19 mouse cellular contexts compared by ENCODE assay signal in the genomic region with DNA sequence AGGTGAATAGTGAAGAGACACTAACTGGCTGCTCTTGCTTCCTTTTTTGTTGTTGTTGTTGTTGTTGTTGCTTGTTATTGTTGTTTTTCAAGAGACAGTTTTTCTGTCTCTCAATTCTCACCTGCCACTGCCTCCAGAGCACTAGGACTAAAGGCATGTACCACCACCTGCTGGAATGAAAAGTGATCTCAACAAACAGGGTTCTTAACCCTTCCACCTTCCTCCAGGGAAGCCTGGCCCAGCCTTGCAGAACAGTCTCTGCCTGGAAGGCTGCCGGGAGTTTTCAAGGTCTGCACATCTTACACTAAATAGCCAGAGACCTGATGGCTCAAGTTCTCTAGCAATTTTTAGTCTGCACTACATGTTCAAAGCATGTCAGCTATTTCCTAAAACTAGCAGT.
A peak's percentile ranks its signal among the peaks of the same experiment; 100 is the strongest.
DNase-seq lines count a peak whose midpoint lies in the region; ATAC-seq and TF ChIP-seq lines count a peak whose summit lies in the region.
"Had no signal": no experiment of that assay in that cellular context is flagged by ENCODE, and none has a peak within 500 bp of the region (broad histone marks: within the 10 kb centered on the region; RNA-seq: fewer than 3 reads in every experiment).

No protein-coding gene starts in this region.

- no peaks in the 10 kb centered on the region for H3K27me3 ChIP-seq in kidney, embryonic 15.5 days
- no peaks in the 10 kb centered on the region for H3K27me3 ChIP-seq in liver, postnatal 0 days (ENCODE audit: insufficient read depth, low read length)
- H3K27me3 ChIP-seq in liver, embryonic 12.5 days (replicated peaks) = no peaks in the 10 kb centered on the region
- no peaks in the 10 kb centered on the region for H3K27me3 ChIP-seq in CH12.LX (replicated peaks)
- H3K27me3 ChIP-seq: midbrain, embryonic 12.5 days; neural tube, embryonic 15.5 days had no signal

- dilution Hi-C loops in CH12.LX (cut with MboI; ENCODE audit: extremely low pct_ligation_motif_present, extremely low pct_unique_long_range_greater_than_20kb, low sequenced_read_pairs) = no loop called here

- no peak overlapping the region for H3K4me3 ChIP-seq in kidney, embryonic 15.5 days (replicated peaks)
- H3K4me3 ChIP-seq in liver, postnatal 0 days (ENCODE audit: low read depth, low read length) = no peak overlapping the region
- H3K4me3 ChIP-seq in liver, embryonic 12.5 days = no peak overlapping the region
- H3K4me3 ChIP-seq in CH12.LX (replicated peaks in 1 of 3; ENCODE audit: low read depth in 2 of 3, low read length in 2 of 3, poor library complexity in 1 of 3) = no peak overlapping the region
- H3K4me3 ChIP-seq: heart, embryonic 10.5 days; midbrain, embryonic 12.5 days; myocyte; neural tube, embryonic 15.5 days had no signal

- no peak overlapping the region for H3K4me2 ChIP-seq in kidney, embryonic 15.5 days
- no peak overlapping the region for H3K4me2 ChIP-seq in liver, postnatal 0 days (ENCODE audit: low read depth, low read length)
- H3K4me2 ChIP-seq in liver, embryonic 12.5 days = no peak overlapping the region
- H3K4me2 ChIP-seq in CH12.LX (ENCODE audit: insufficient read depth, low read depth, poor library complexity, severe bottlenecking) = no peak overlapping the region
- H3K4me2 ChIP-seq: hindbrain, embryonic 14.5 days; liver, embryonic 11.5 days; midbrain, embryonic 12.5 days; neural tube, embryonic 15.5 days had no signal

- no peaks in the 10 kb centered on the region for H3K36me3 ChIP-seq in kidney, embryonic 15.5 days
- no peaks in the 10 kb centered on the region for H3K36me3 ChIP-seq in liver, postnatal 0 days (replicated peaks; ENCODE audit: insufficient read depth, low read length)
- H3K36me3 ChIP-seq in liver, embryonic 12.5 days = no peaks in the 10 kb centered on the region
- no peaks in the 10 kb centered on the region for H3K36me3 ChIP-seq in CH12.LX (replicated peaks in 1 of 2; ENCODE audit: control insufficient read depth in 1 of 2, insufficient read depth in 1 of 2, low read length in 1 of 2)
- H3K36me3 ChIP-seq: heart, embryonic 10.5 days; midbrain, embryonic 12.5 days; neural tube, embryonic 15.5 days had no signal

- H3K9ac ChIP-seq in kidney, embryonic 15.5 days = no peak overlapping the region
- no peak overlapping the region for H3K9ac ChIP-seq in liver, postnatal 0 days (replicated peaks)
- no peak overlapping the region for H3K9ac ChIP-seq in liver, embryonic 12.5 days
- H3K9ac ChIP-seq in CH12.LX (ENCODE audit: insufficient read depth, low read depth) = no peak overlapping the region
- H3K9ac ChIP-seq: hindbrain, embryonic 14.5 days; midbrain, embryonic 12.5 days; neural tube, embryonic 15.5 days had no signal

- H3K79me2 ChIP-seq in CH12.LX (replicated peaks; ENCODE audit: control insufficient read depth, extremely low read depth, insufficient read depth, poor library complexity, severe bottlenecking) = no peaks in the 10 kb centered on the region

- peak; percentile 21; the same call in 1 of the 2 replicates for TF ChIP-seq CTCF in liver, postnatal 0 days (IDR thresholded peaks at IDR 0.05; ENCODE audit: low read depth)
- TF ChIP-seq CTCF in CH12.LX (conservative IDR thresholded peaks at IDR 0.05 in 1 of 2, IDR thresholded peaks at IDR 0.05 in 1 of 2; ENCODE audit: low read depth in 2 of 2, low read length in 2 of 2) = peak in 1 of 2 experiments; percentile 23; a peak in 1 of 4 replicates

- peak; percentile 11 for DNase-seq in kidney, adult 11 months
- DNase-seq in liver, postnatal 0 days = no peak
- DNase-seq in CH12.LX (ENCODE audit: extremely low read depth) = no peak
- DNase-seq in adrenal gland, postnatal 14 days = peak; percentile 43
- no peak for DNase-seq in B cell, adult 2 months
- DNase-seq: cerebellum, postnatal 10 days; gastrocnemius, postnatal 14 days; retina, postnatal 1 day; right cerebral cortex, postnatal 4 days; thymus, postnatal 36 days had no signal

- 45% methylated on average over 1 of the region's 1 CpGs for WGBS in kidney, embryonic 15.5 days
- WGBS in liver, postnatal 0 days (ENCODE audit: insufficient replicate concordance) = 59% methylated on average over 1 of the region's 1 CpGs
- WGBS in liver, embryonic 12.5 days (ENCODE audit: insufficient replicate concordance) = 42% methylated on average over 1 of the region's 1 CpGs

- H3K27ac ChIP-seq in kidney, embryonic 15.5 days = no peak overlapping the region
- no peak overlapping the region for H3K27ac ChIP-seq in liver, postnatal 0 days (ENCODE audit: low read depth)
- no peak overlapping the region for H3K27ac ChIP-seq in liver, embryonic 12.5 days
- no peak overlapping the region for H3K27ac ChIP-seq in CH12.LX (ENCODE audit: insufficient read depth, low read depth)
- H3K27ac ChIP-seq: heart, embryonic 10.5 days; hindbrain, embryonic 14.5 days; macrophage; midbrain, embryonic 12.5 days; neural tube, embryonic 15.5 days had no signal

- in situ Hi-C loops in CH12.LX (cut with MboI; ENCODE audit: low pct_ligation_motif_present, low pct_unique_long_range_greater_than_20kb, low sequenced_read_pairs) = no loop called here

- H3K4me1 ChIP-seq in kidney, embryonic 15.5 days = peaks cover 28% of the 10 kb centered on the region
- H3K4me1 ChIP-seq in liver, postnatal 0 days (ENCODE audit: insufficient read depth) = no peaks in the 10 kb centered on the region
- H3K4me1 ChIP-seq in liver, embryonic 12.5 days = no peaks in the 10 kb centered on the region
- peaks cover 7 to 26% of the 10 kb centered on the region in 2 experiments; a peak in 3 of 4 replicates for H3K4me1 ChIP-seq in CH12.LX (ENCODE audit: control insufficient read depth in 1 of 2, insufficient read depth in 2 of 2)
- H3K4me1 ChIP-seq: heart, embryonic 10.5 days; midbrain, embryonic 12.5 days; neural tube, embryonic 15.5 days had no signal

- TF ChIP-seq POLR2A in CH12.LX (IDR thresholded peaks at IDR 0.05; ENCODE audit: low read depth, low read length) = no peak

- no peak for TF ChIP-seq EP300 in liver, postnatal 0 days (IDR thresholded peaks at IDR 0.05; ENCODE audit: low read depth)
- no peak for TF ChIP-seq EP300 in CH12.LX (IDR thresholded peaks at IDR 0.05; ENCODE audit: low read length)

- no peaks in the 10 kb centered on the region for H3K9me3 ChIP-seq in kidney, embryonic 15.5 days (replicated peaks)
- H3K9me3 ChIP-seq in liver, postnatal 0 days (ENCODE audit: low read length) = no peaks in the 10 kb centered on the region
- H3K9me3 ChIP-seq in liver, embryonic 12.5 days (replicated peaks) = no peaks in the 10 kb centered on the region
- no peaks in the 10 kb centered on the region for H3K9me3 ChIP-seq in CH12.LX (replicated peaks; ENCODE audit: low read length)
- H3K9me3 ChIP-seq: heart, embryonic 10.5 days; midbrain, embryonic 12.5 days; neural tube, embryonic 15.5 days had no signal

- no peak; the same call in 1 of the 2 replicates for ATAC-seq in kidney, embryonic 15.5 days (replicated peaks; ENCODE audit: low FRiP score)
- no peak for ATAC-seq in liver, postnatal 0 days
- ATAC-seq in liver, embryonic 12.5 days = no peak

- TF ChIP-seq RAD21 in CH12.LX (IDR thresholded peaks at IDR 0.05; ENCODE audit: low read depth, low read length) = peak; percentile 27

TF ChIP-seq in CH12.LX, 34 proteins besides CTCF, POLR2A, EP300 and RAD21:
- no peak for TF ChIP-seq USF2 (conservative IDR thresholded peaks at IDR 0.05; ENCODE audit: low read depth, low read length)
- TF ChIP-seq SMC3 (IDR thresholded peaks at IDR 0.05; ENCODE audit: low read depth, low read length) = peak; percentile 7; the same call in 1 of the 2 replicates
- TF ChIP-seq BHLHE40 (IDR thresholded peaks at IDR 0.05; ENCODE audit: low read depth, low read length) = no peak
- no peak for TF ChIP-seq MAZ (IDR thresholded peaks at IDR 0.05; ENCODE audit: low read depth, low read length)
- no peak for TF ChIP-seq JUND (conservative IDR thresholded peaks at IDR 0.05; ENCODE audit: low read depth, low read length)
- no peak for TF ChIP-seq HCFC1 (IDR thresholded peaks at IDR 0.05; ENCODE audit: low read depth, low read length)
- no peak for TF ChIP-seq RCOR1 (conservative IDR thresholded peaks at IDR 0.05; ENCODE audit: low read depth, low read length)
- TF ChIP-seq UBTF (IDR thresholded peaks at IDR 0.05; ENCODE audit: low read depth, low read length) = no peak
- TF ChIP-seq MAX (IDR thresholded peaks at IDR 0.05; ENCODE audit: low read length) = no peak
TF ChIP-seq in CH12.LX: peak in this region for 1.

Comparison
In these comparisons a context has a peak if more than half of its experiments do, and no peak if none do; other contexts are left out.
1. DNase-seq: peak in kidney, adult 11 months (single experiment) and adrenal gland, postnatal 14 days (single experiment); none in liver, postnatal 0 days (single experiment), CH12.LX (single experiment) and B cell, adult 2 months (0 of 2).